Mouse (Mus musculus): ENCODE results near the gene Il12rb1.

GRCm38 (mm10) chr8:70780093-70780492 is 28.2 kb upstream of the Il12rb1 start:
- TF ChIP-seq CTCF (IDR thresholded peaks at IDR 0.05) (no peak), POLR2A (IDR thresholded peaks at IDR 0.05; ENCODE audit: insufficient read depth, low read depth, low read length) (no peak)
